Mouse (Mus musculus) adrenal gland (tissue): ENCODE data around the gene Slc25a3.

Source experiments
- intact Hi-C: fragments of 180-260 bp; cut with DNase I; formaldehyde crosslinking; loops from one replicate; pipeline ENCODE4 v1.15.1; 2025

Slc25a3 gene

DNA sequence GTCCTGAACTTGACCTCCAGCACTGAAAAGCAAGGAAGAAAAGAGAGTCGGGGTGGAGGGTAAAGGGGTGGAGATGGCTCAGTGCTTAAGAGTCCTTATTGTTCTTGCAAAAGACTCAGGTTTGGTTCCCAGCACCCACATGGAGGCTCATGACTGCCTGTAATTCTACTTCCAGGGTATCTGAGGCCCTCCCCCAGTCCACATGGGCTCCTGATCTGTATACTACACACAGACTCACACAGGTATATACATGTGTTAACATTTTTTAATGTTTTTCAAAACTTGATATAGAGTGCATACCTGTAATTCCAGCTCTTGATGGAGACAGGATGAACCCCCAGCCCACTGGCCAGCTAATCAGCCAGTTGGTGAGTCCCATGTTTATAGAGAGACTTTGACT lies 23.8 kb downstream of the Slc25a3 start:
- intact Hi-C loops = no loop called here

DNA sequence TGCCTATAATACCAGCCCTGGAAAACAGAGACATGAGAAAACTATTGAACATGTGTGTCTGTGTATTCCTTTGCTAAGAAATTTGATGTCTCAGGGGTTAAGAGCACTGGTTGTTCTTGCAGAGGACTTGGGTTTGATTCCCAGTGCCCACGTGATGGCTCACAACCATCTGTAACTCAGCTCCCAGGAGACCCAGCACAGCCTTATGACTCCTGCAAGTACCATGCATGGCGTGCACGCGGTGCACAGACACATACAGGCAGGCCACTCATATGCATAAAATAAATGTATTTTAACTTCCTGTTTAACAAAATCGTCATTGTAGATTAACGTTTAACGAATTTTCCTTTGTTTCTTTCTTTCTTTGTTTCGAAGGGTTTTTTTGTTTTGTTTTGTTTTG lies 25.8 kb downstream of the Slc25a3 start:
- intact Hi-C loops = no loop called here

DNA sequence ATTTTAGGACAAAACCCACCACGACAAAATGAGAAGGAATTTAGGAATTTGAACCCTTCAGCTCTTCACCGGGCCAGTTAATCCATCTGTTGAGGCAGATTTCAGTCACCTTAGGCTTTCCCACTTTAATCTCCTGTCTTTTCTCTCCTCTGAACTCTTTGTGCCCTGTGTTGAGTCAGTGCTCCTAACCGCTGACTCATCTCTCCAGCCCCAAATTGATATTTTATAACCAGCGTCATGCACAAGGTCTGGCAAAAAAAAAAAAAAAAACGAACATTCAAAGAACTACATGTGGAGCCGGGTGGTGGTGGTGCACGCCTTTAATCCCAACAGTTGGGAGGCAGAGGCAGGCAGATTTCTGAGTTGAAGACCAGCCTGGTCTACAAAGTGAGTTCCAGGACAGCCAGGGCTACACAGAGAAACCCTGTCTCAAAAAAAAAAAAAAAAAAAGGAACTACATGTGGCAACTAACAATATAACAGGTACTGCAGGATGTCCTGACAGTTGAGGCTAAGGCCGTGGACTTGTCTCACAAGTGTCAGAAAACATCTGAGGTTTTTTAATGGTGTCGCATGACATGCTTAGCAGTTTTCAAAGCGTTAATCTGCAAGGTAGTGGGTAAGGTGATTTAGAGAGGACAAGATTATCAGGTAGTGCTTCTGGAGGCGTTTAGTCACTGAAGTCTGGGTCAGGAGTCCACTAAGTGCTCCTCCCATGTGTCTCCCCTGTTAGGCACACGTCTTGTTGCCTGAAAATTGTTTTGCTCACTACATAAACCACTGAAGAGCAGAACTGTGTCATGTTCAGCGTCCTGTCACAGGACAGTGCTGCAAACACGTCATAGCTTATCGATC lies 29.4 kb downstream of the Slc25a3 start:
- intact Hi-C loops = no loop called here

DNA sequence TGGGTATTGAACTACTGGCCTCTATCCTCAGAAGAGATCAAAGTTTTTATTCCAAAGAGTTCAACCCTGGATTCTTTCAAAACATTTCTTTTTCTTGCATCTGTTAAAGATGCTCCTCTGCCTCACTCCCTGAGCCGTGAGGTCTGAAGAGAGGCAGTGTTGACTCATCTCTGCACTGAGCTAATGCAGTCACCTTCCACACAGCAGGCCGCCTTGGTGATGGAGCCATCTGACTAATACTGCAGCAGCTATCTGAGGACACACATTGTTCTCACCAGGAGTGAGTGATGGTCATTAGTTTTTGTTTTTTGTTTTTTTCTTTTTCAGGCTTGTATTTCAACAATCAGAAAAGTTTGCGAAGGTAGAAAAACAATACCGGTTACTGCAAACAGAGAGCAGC lies 31.0 kb downstream of the Slc25a3 start:
- intact Hi-C loops = no loop called here

DNA sequence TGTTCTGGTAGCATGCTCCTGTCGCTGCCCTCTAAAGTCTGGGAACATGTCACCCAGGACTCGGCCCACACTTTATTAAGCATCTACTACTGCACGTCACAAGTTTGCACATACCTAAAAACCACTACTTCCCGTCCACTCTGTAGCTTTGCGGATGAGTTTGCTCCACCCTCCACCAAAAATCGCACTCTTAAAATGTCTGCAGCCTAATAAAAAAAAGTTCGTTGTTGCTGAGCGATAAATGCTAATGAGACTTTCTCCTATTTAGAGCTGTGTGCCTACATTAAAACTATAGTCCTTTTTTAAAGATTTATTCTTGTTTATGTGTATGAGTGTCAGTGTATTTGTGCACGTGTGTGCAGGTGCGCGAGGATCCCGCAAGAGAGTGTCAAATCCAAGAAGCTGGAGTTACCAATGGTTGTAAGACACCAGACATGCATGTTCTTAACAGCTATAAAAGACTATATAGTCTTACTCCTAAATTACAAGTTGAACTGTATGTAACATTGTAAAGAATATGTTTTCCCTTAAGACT lies 40.4 kb downstream of the Slc25a3 start:
- intact Hi-C loops = loop anchor here (5.0 kb wide), 1 partner anchor 39 kb away; the partner anchor contains the start of gene Slc25a3

DNA sequence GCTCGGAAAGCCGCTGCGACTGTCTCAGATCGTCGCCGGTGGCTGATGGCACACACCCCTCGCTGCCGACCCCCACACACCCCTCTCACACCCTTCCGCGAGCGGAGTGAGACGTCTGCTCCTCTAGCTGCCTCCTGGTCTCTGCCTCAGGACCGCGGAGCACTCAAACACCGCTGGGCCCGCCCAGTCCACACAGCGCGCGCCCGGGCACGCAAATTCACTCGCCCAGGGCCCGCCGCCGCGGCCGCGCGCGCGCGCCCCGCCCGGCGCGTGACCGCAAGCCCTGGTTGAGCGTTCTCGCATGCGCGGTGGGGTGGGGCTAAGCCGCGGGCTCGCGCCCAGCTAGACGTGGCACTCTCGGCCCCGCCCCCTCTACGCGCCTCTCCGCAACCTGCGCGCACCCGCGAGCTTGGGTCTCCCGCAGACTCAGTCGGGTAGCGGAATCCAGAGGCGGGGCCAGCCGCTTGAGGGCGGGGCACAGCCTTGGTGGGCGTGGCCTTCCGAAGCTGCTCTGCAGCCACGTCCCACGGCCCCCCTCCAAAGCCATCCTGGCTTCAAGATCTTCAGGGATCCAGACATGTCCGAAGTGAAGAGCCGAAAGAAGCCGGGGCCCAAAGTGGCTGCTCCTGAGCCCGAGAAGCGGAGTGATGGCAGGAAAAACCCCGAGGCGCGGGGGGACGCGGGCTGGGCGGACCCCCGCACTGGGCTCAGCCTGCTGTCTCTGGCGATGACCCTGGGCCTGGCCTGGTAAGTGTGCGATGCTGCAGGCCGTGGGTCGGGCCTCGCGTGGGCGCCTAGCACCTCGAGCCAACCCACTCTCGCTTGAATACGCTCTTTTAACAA lies 41.1 kb downstream of the Slc25a3 start, which contains the start of the genes Apaf1 and Ikbip:
TSS of gene Apaf1 (minus strand) at position 221 of the 843 bp plus-strand sequence.
TSS of gene Ikbip (plus strand) at position 391 of the 843 bp plus-strand sequence.
- intact Hi-C loops = loop anchor here (5.0 kb wide), 1 partner anchor 40 kb away; the partner anchor contains the start of gene Slc25a3

DNA sequence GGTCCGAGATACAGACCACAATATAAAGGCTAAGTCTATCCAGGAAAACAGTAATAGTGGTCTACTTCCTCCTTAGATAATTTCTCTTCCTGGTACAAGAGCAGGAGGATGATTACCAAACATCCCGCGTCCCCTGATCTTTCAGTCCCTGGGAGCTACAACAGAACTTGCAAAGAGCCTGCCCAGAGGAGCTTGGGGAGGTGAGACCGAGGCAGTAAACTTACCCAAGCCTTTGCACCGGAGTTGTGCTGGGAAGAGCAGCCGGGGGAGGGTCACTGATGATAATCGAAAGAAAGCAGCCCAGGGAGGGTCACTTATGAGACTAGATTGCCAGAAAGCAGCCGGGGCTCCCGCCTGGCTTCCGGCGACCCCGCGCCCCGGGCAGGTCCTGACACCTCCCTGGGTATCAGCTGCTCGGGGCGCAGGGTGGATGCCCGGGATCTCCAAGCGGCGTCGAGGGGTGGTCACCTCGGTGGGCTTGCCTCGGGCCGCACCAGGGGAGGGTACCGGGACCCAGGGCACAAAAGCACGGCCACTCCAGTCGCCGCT lies 41.8 kb downstream of the Slc25a3 start:
- intact Hi-C loops = loop anchor here (5.0 kb wide), 1 partner anchor 40 kb away; the partner anchor contains the start of gene Slc25a3

DNA sequence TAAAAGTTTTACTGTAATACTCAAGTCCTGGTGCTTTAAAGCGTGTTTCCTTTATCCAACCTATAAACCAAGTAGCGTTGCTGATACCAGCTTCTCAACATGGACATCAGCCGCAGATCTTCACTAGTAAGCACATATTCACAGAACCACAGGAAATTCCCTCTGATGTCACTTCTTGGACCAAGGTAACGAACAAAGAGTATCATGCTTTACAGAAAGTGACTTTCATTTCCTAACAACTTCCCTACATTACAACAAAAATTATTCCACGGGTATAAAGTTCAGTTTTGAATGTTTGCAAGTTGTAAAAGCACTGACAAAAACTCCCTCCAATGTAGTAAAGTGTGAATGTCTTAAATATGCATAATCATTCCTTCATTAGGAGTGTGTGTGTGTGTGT lies 43.3 kb downstream of the Slc25a3 start:
- intact Hi-C loops = loop anchor here (5.0 kb wide), 1 partner anchor 42 kb away; the partner anchor contains the start of gene Slc25a3

DNA sequence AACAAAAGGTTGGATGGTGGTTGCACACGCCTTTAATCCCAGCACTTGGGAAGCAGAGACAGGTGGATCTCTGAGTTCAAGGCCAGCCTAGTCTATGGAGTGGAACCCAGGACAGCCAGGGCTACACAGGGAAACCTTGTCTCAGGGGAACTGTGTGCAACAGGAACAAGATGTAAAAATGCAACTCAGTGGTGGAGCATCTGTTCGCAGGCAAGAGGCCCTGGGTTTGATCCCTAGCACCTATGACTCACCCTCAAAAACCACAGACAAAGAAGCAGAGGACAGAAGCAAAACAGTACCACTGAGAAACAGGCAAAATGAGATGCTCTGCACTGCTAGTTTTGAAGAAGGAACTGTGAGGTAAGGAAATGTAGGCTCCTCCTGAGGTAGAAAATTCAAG lies 47.2 kb downstream of the Slc25a3 start:
- intact Hi-C loops = no loop called here

DNA sequence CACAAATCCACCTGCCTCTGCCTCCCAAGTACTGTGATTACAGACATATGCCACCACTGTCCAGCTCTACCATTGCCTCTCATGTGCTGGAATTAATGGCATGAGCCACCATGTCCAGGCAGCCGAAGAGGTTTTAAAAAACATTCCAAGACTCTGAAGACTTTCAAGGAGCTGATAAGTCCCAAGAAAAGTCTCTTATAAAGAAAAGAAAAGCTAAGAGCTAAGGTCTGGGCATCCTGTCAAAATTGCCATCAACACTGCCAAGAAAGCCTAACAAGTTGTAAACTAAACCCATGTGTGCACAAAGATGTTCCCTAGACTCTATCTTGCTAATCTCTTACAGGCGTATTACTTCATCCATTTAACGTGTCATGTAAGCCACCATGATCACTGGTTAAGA lies 50.5 kb downstream of the Slc25a3 start:
- intact Hi-C loops = loop anchor here (5.0 kb wide), 1 partner anchor 69 kb away; no protein-coding TSS in a partner anchor

DNA sequence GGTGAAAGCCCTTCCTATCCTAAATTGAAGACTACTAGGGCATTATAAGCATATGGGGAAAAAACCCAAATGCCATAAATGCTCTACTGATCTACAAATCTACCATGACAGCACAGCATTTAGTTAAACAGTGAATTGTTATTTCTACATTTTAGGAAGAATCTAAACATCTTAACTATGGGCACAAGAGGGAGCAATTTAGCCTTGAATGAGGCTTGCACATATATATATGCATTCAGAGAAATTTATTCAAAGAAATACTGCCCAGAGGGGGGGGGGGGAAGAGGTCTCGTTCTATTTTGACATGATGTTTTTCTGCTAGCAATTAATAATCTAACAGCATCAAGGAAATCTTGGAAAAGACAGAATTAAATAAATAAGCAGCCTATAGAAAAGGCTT lies 52.1 kb downstream of the Slc25a3 start:
- intact Hi-C loops = loop anchor here (5.0 kb wide), 1 partner anchor 71 kb away; no protein-coding TSS in a partner anchor
